Mouse (Mus musculus) skeletal muscle tissue, postnatal 0 days (tissue): ENCODE data around the gene Tk2. TPM values are rescaled to one million over a fixed set of nuclear protein-coding genes. Genes with fewer than 3 reads are reported as not detected.

Source experiments
- polyA plus RNA-seq: library from polyadenylated mRNA; unstranded; fragments of >200 nt; fragmentation: Nextera tagmentation; extraction: Ambion mirVana; gene quantifications from 2 replicates; pipeline ENCODE4 v1.2.1, GENCODE M21; 2015

Tk2 gene
- polyA plus RNA-seq = 7.9 and 10.5 TPM in 2 replicates

GRCm38 (mm10) chr8:104248276-104248675 is at the start of gene Tk2:
TSS of gene Tk2 (minus strand) at chr8:104248558.

GRCm38 (mm10) chr8:104293081-104293480 is 44.7 kb upstream of the Tk2 start, which contains the start of gene Cmtm2a:
TSS of gene Cmtm2a (minus strand) at chr8:104293181.

GRCm38 (mm10) chr8:104250439-104251367 is 2.3 kb upstream of the Tk2 start, which contains the start of gene Cklf:
TSS of gene Cklf (plus strand) at chr8:104250861.

Other genes starting within 250 kb of the Tk2 start
- 36.3 and 43.6 TPM in 2 replicates for gene Cdh5, start 146.9 kb downstream of the Tk2 start, polyA plus RNA-seq
- 1.2 TPM in 2 replicates for gene Bean1, start 78.1 kb downstream of the Tk2 start, polyA plus RNA-seq
- 14.6 and 17.5 TPM in 2 replicates for gene Cklf, start 2.3 kb upstream of the Tk2 start, polyA plus RNA-seq
- gene Cmtm2a, start 44.6 kb upstream of the Tk2 start, polyA plus RNA-seq = not detected in 2 replicates
- gene Gm45711, start 61.5 kb upstream of the Tk2 start, polyA plus RNA-seq = not detected in 2 replicates
- not detected in 2 replicates for gene Cmtm1, start 61.6 kb upstream of the Tk2 start, polyA plus RNA-seq
- not detected in 2 replicates for gene Gm11020, start 73.0 kb upstream of the Tk2 start, polyA plus RNA-seq
- not detected in 2 replicates for gene Cmtm2b, start 73.7 kb upstream of the Tk2 start, polyA plus RNA-seq
- gene Cmtm3, start 90.9 kb upstream of the Tk2 start, polyA plus RNA-seq = 78.2 and 93.7 TPM in 2 replicates
- gene Cmtm4, start 147.2 kb upstream of the Tk2 start, polyA plus RNA-seq = 0.90 and 1.1 TPM in 2 replicates
- 42.8 and 43.2 TPM in 2 replicates for gene Dync1li2, start 194.5 kb upstream of the Tk2 start, polyA plus RNA-seq